Mouse (Mus musculus): ENCODE measurements at regions not wholly inside any gene's neighbourhood (a gene's known extent, or its start where the extent isn't known, plus 50 kb on each side); places are given as distances from the start of the nearest gene placed in this dataset.
A peak's percentile ranks its signal among the peaks of the same experiment; 100 is the strongest.

DNA sequence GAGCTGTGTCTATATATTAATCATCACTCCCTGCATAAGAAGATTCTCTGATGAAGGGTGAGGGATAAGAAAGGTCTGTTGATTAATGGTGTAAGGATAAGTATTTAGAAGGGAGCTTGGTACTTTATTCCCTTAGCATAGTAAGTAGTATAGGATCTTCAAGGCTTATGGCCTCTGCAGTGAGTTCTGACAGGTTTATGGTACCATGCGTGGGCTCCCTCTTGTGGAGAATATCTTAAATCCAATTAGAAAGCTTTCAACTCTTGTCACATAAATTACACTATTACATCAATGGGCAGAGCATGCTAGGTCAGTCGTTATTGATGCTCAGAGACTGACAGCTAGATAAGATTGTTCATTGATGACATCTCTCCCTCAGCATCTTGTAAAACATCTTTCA, 112.7 kb upstream of the Grin3a start:
- peak; percentile 31 to 67 for DNase-seq

DNA sequence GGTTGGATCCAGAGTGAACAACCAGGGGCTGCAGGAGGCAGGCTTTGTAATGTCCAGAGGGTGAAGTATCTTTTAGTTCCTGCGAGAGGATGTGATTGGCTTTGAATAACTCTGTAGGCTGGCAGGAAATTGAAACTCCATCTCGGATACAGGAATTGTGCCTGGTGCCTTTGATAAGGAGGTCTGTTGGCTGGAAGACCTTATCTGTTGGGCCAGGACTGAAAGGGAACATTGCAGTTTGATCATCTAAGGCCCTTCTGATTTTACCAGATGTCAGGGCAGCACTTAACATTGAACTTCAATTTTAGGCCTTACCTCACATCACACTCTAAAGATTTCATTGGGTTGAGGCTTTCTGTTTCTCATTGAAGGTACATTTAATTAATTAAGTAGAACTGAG, 111.3 kb upstream of the Grin3a start:
- no peak for DNase-seq

DNA sequence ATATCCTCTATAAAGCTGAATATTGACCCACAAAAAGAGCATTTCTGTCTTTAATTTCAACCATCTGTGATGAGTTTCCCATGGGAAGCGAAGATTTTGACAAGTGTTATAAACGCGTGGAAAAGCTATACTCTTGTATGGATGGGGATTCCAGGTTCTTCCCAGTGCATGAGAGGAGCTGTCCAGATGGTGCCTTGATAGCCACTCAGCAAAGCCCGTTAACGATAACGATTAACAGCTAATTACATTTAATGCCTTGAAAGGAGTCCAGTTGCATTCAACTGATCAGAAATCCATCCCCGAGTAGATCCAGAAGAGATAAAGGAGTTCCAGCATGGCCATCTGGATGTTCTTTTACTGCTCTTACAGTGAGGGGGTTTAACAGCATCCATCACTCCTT, 100.8 kb upstream of the Grin3a start:
- DNase-seq = peak in 1 of 2 experiments; percentile 2

DNA sequence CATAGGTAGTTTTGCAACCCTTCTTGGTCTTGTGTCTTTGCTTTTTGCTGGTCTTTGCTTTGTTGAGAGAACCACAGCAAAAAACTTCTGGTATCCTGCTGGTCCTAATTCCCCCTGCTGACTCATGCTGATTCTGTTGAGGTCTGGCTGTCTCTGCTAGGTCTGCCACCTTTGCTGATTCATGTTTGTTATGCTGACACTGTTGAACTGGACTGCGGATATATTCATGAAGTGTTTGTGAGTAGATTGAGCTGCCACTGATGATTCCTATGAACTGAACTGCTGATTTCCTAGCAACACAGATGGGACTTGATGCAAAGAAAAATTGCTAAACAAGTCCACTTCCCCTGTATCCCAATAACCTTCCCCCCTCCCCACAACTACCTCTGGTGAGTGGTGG, 91.9 kb upstream of the Grin3a start:
- no peak for DNase-seq

DNA sequence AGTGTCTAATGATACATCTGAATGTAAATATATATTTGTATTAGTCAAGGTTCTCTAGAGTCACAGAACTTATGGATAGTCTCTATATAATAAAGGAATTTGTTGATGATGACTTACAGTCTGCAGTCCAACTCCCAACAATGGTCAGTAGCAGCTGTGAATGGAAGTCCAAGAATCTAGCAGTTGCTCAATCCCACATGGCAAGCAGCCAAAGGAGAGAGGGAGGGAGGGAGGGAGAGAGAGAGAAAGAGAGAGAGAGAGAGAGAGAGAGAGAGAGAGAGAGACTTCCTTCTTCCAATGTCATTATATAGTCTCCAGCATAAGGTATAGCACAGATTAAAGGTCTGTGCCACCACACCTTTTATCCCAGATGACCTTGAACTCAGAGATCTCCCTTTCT, 84.1 kb upstream of the Grin3a start:
- DNase-seq = peak; percentile 13 to 19

DNA sequence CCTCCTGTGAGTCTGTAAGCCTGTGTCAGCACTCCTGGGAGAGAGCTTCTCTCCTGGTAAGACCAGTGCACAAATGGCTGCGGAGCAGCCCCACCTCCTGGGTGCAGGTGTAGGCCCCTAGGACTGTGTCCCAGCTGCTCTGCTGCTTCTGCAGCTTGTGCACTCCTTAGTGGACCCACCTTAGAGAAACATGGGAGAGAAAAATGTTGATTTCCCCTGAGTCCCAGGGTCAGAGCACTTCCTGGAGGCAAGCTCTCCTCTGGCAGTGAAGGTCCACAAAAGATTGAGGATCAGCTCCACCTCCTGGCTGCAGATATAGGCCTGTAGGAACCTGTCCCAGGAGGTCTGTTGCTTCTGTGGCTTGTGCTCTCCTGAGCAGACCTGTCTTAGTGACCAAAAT, 81.5 kb upstream of the Grin3a start:
- DNase-seq = no peak

DNA sequence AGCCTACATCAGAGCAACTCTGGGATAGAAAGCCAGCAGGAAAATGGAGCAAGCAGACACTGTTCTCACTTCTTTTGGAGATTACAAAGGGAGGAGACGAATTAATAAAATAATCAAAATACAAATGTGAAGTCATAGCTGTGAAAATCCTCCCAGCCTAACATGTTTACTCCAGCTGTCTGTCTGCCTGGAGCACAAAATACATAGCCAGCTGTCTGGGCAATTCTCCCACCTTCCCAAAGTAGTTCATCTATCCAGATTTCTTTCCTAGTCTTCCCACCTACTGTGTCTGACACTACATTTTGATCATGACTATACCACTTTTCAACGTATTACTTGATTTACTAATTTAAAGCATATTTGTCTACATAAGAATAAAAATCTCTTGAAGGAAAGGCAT, 68.7 kb upstream of the Grin3a start:
- DNase-seq = peak; percentile 19 to 25

DNA sequence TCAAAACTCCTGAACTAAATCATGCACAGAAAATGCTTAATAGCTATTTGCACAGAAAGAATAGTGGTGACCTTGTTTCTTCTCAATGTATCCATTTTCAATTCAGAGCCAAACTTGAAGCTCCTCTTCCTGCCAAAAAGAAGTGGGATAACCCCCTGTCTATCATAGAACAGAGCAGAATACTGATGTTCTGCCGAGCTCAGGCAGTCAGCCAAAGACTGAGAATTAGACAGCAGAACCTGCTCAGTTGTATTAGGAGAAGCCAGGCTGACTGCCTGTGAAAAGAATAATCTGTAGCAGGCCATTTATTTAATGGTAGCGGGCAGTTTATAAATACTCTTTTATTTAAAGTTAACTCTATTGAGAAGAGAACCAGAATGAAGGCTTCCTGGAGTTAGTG, 68.1 kb upstream of the Grin3a start:
- peak; percentile 85 to 91 for DNase-seq

Data from cerebellum, postnatal 10 days (tissue).